Mouse (Mus musculus) brain, embryonic 14.5 days (tissue): ENCODE measurements at regions not wholly inside any gene's neighbourhood (a gene's known extent, or its start where the extent isn't known, plus 50 kb on each side); places are given as distances from the start of the nearest gene placed in this dataset.

Source experiments
- CTCF ChIP-seq: fragments of 200-500 bp; IDR thresholded peaks from 2 replicates; pipeline ENCODE4 v1.5.1; 2012; ENCODE audit warnings: inconsistent platforms, mild to moderate bottlenecking, moderate library complexity, borderline replicate concordance; ENCODE audit not compliant: insufficient read depth, insufficient read length; ENCODE audit errors: extremely low read depth
- POLR2A ChIP-seq: fragments of 200-500 bp; IDR thresholded peaks from 2 replicates; pipeline ENCODE4 v1.6.1; 2012; ENCODE audit warnings: mild to moderate bottlenecking, inconsistent platforms, borderline replicate concordance; ENCODE audit not compliant: poor library complexity, insufficient read depth, insufficient read length, severe bottlenecking; ENCODE audit errors: extremely low read depth

- no peak for TF ChIP-seq CTCF
- TF ChIP-seq POLR2A, result no peak
Measured at GRCm38 (mm10) chr14:54148626-54149025, 105.3 kb downstream of the Dad1 start.
